Mouse (Mus musculus): Measurements from ENCODE around the gene Il4ra.

Gene Il4ra

DNA sequence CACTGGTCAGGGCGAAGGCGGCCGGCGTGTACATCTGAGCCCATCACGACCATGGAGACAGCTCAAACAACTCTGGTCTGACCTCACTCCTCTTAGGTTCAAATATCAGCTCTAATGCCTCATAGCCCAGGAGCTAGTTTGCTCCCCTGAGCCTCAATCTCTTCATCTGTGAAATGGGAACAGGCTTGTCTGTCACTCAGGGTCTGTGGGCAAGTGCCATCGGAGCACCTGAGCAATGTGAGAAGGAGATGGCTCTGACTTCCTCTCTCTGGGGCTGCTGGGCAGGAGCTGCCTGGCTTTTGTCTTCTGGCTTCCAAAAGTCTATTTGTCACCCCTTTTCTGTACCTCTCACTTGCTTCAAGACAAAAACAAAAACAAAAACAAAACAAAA, 49.4 kb downstream of the Il4ra start:
- no peak for DNase-seq

DNA sequence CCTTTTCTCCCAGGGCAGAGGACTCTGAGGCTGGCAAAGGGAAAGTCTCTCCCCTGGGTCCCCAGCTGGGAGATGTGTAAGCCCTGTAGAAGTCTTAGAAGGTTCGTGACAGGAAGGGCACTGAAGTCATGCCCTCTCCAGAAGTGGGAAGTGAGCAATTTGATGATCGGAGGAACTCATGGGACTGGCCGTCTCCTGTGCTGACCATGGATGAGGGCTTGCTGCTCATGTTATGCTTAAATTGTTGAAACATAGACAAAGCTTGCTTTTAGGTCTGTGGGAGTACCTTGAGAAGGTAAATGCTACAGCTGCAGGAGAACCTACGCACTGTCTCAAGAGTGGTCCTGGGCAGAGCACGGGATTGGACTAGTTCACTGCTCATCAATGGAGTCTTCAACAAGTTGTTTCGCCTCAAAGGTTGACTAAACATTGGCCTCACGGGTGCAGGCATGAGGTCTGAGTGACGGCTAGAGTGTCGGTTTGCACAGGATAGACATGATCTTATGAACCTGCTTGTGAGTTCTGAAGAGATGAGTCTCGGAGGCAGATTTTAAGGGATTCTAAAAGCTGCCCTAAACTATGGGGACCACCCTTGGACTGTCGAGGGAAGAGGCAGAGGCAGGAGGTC, 50.0 kb downstream of the Il4ra start:
- DNase-seq: no peak

DNA sequence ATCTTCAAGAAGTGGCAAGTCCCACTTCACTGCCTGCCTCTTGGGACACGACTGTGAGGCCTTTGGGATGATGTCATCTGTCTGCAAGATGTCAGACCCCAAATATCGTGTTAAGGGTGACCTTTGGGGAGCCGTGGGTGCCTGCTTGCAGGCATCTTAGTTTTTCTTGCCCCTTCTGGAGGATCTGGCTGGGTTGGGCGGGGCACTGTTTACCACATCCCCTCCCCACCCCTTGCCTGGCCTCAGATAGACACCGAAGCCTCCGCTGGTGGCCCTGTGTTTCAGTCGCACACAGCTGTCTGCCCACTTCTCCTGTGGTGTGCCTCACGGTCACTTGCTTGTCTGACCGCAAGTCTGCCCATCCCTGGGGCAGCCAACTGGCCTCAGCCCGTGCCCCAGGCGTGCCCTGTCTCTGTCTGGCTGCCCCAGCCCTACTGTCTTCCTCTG, 51.3 kb downstream of the Il4ra start, which contains the start of gene Il21r:
TSS of gene Il21r (plus strand) at position 245 of the 447 bp plus-strand sequence.
- no peak for DNase-seq

DNA sequence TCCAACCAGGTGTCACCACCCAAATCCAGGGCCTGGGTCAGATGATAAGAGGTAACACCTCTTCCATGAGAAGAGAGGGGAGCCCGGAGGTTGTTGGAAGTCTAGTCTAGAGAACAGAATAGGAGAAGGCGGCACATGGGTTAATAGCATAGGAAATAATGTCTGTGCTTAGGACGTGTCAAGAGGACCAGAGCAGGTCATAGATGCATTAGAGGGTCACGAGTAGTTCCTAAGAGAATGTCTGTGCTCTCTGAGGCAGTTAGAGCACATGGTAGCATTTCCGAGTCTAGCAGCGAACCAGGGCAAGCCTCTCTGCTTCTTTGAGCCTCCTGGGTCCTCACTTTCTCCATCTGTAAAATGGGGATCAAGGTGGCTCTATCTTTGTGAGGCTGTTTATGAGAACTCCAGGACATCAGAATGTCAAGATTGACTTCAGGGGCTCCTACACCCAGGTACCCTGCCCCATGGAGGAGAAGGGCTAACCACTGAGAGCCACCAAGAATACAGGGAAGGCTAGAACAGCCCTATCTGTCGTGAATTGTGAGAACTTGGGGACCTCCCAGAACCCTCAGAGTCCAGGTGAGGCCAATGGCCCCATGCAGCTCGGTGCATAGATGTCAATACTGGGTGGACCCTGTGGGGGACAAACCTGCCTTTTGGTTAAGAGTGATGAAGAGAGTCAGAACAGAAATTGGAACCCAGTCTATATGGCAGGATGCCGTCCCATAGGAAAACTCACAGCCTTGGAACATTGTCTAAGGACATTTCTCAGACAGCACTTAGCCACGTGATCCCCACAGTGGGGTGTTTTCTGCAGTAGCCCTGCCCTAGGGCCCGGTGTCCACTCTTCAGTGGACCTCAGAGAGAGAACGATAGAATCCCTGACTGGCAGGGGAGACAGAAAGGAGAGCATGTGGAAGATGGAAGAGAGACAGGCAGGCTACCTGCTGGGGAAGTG, 52.7 kb downstream of the Il4ra start:
- DNase-seq: no peak

DNA sequence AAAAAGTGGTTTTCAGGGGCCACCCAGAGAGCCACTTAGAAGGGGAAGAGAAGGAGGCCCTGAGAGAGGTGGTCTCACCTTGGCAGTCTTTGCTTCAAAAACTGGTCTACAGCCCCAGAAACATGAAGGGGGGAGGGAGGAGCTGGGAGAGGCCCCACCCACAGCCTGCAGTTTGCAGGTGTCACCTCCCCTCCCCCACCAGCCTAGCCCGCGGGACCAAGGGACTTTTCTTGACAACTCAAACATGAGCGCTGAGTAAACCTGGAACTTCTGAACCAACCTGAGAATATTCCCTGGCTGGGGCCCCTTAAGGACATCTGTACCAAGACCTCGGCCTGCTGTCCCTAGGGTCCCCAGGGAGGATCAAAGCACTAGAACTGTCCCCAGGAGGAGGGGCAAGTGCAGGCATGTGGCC, 53.8 kb downstream of the Il4ra start:
- DNase-seq: no peak

DNA sequence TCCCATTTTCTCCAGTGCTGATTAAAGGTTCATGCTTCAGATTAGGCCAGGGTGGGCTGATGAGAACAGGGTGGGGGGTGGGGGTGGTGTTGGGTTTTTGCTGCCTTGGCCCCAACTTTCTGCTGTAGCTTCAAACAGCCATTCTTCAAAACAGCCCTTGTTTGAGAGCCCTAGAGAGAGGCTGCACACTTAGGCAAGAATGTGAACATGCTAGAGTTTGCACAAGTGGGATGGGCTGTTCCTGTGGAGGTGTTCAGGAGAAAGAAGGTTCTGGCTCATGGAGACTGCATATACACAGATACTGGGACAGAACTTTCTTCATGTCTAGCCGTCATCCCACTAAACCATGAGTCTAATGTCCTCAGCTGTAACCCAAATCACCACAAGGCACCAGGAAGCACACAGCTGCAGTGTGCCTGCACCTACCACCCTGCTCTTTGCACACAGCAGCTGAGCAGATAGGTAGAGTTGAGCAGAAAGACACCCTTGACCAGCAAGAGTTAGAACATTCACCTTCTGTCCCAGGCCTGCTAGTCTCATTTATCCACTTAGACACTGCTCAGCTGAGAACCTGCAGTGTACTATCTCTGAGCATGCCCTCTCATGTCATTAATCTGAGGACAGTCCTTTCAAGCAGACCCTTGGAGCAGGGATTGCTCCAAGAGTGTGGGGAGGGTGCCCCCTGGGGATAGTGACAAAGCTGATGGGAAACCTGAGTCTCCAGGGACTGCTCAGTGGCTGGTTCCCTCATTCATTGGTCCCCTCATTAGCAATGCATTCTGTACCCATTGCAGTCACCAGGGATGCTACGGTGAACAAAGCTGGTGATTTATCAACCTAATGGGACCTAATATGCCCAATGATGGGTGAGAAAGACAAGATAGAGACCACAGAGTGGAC, 54.6 kb downstream of the Il4ra start:
- no peak for DNase-seq

DNA sequence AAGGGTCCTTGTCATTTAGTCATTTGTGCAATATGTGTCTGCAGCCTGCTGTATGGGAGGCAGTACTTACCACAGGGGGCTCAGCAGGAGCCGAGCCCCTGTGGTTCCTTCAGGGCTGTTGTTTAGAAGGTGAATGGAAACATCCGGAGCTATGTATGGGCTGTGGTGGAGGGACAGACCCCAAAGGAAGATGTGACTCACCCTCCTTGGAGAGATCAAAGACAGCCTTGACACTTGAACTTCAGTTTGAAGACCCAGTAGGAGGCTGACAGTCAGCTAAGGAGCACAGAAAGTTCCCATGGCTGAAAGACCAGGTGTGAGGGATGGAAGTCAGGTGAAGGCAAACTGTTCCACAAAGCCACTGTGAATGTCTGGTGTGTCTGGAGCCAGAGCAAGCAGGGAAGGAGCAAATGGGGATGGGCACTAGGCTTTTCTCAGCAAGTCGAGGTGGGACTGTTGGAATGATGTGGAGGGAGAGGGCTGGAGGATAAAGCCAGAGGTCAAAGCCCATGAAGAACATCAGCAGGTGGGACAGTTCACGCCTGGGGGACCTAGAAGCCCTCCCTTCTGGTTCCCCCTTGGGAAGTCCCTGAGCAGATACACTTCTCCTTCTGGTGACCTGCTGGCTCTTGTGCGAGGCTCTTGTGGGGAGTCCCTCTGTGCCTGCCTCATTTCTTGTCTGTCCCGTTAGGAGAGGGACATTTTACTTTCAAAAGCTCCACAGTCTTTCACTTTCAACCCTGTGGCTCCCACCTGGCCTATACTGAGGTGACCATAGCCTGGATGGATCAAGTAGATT, 55.7 kb downstream of the Il4ra start:
- no peak for DNase-seq

DNA sequence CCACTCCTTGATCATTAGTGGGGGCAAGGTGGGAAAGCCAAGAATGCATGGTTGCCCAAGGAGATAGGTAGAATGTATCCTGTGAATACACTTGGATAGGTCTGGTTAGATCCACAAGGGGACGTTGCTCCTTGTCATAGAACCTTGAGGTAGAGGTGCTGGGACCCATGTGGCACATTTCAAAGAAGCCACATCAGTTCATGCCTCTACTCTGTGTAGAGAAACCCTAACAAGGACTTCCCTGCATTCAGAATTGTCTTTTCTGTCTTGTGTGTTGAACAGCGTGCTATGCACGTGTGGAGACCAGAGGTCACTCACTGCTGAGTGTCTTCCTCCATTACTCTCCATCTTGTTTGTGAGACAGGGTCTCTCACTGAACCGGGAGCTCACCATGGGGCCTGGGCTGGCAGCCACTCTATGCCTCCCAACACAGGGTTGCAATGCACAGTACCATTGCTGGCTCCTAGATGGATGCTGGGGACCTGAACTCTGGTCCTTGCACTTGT, 56.3 kb downstream of the Il4ra start:
- no peak for DNase-seq

DNA sequence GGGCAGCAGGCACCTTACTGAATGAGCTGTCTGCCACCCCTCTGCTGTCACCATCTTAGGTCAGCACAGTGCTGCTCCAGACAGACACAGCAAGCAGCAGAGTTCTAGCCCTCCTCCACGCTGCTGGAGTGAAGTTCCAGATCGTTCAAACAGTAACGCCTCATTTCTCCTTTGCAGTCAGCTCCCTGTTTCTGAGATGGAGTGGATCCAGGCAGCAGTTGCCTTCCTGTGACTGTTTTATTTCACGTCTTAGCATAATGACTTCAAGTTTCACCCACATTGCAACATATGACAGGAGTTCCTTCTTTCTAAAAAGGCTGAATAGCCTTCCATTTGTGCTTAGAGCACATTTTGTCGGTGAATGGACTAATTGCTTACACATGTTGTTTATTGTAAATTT, 61.7 kb downstream of the Il4ra start:
- no peak for DNase-seq

DNA sequence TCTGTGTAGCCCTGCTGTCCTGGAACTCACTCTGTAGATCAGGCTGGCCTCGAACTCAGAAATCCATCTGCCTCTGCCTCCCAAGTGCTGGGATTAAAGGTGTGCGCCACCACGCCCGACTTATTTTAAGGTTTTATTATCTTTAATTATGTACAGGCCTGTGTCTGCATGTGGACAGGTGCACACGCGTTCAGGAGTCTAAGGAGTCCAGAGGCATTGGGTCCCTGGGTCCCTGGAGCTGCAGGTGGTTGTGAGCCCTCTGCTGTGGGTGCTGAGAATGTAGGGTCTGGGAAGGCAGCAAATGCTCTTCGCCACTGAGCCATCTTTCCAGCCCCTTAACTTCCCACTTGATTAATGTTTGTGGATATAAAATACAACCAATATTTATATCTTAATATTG, 63.5 kb downstream of the Il4ra start:
- no peak for DNase-seq

DNA sequence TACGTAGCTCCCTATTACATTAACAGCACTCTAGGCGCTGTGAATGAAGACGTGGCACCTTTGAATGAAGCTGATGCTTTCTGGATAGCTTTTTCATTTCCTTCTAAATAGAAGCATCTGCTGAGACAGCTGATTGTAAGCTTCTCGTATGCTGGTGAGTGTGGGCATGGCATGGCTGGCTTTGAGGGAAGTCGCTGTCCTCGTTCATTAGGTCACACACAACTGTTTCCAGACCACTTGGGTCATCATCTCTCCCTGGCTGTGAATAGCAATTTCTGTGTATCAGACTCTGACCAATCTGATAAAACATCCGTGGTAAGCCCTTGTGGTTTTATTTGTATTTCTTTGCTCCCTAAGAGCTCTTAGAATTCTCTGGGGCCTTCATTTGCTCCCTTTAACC, 66.1 kb downstream of the Il4ra start:
- no peak for DNase-seq

DNA sequence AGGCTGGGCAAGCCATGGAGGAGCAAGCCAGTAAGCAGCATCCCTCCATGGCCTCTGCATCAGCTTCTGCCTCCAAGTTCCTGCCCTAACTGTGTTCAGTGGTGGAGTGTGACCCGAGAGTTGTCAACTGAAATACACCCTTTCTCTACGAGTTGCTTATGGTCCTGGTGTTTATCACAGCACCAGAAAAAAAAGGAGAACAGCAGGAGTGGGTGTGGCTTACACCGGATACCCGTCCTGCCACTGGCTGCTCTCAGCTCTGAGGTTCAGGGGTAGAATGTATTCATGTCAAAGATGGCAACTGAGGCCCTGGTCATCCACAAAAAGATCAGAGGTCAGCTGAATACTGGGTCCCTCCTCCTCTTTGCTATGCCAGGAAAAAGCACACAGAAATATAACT, 68.2 kb downstream of the Il4ra start:
- no peak for DNase-seq

DNA sequence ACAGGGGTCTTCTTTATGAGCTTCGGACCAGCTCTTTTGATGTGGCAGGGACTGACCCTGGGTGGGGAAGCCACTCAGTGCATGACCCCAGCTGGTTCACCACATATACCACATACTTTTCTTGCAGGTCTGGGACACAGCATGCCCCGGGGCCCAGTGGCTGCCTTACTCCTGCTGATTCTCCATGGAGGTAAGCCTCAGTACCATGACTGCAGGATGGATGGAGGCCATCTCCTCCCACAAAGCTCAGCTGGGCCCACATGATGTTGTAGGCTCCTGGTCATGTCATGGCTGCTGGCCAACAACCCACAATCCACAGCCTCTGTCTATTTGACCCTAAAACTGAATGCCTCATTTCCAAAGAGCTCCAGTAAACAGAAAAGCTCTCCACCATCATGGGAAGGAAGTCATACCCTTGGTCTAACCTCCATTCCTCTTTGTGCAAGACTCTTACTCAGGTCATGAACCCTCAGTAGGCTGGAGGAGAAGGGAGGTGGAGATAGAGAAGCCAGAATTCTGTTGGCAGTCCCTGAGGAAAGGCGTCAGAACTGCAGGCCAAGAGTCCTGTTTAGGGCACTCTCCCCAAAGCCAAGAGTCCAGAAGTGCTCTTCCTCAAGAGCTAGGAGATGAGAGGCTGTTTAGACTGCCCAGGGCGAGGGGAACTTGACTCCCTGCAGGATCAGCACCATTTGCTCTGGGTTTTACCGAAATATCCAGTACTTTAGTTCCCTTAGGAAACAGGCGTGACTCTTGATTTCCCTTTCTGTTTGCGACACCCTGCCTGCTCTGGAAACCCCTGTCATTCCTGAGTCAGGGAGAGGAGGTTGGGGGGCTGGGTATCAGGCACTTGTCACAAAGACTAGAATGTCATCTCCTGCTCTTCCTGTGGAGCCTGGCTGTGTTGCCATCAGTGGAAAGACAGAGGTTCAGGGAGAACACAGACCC, 71.1 kb downstream of the Il4ra start:
- no peak for DNase-seq

DNA sequence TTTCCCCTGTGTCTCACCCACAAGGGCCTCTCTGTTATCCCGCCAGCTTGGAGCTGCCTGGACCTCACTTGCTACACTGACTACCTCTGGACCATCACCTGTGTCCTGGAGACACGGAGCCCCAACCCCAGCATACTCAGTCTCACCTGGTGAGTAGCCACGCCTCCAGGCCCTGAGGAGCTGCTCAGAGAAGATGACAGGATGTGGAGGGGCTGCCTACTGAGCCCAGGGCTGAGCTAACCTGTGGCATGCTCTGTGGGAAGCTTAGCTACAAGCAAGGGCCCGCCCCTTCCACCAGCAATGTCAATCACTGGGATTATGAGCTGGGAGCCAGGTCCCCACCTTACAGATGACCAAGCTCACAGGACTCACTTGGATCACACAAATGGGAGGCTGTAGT, 73.3 kb downstream of the Il4ra start:
- no peak for DNase-seq

DNA sequence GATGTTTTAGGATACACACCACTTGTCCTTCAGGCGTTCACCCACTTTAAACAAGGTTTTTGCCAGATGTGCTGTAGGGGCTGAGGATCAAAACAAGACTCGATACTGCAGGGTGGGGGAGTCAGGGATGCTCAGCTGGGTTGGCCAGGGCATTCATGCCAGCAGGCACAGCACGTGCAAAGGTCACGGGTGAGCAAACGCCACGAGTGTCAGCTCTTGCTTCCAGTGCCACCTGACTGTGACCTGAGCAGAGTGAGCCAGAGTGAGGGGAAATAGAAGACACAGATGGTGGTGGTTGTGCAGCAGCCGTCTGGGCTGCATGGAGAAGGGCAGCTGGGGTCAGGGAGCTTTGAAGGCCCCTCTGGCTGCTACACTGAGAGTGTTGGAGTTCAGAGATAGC, 73.9 kb downstream of the Il4ra start:
- DNase-seq: peak; percentile 13

Data from embryo, embryonic 11 days (tissue).